Mouse (Mus musculus) heart, postnatal 10 days (tissue): ENCODE results near the gene 5830473C10Rik. TPM values are rescaled to one million over a fixed set of nuclear protein-coding genes. Genes with fewer than 3 reads are reported as not detected.
A peak's percentile ranks its signal among the peaks of the same experiment; 100 is the strongest.
"Not testable (repeated sequence)": the region's sequence is repeated elsewhere in the genome, so short reads cannot be mapped to it uniquely, and the experiment has no call there.

ENCODE experiments used
- DNase-seq, 2 experiments: peaks; one replicate each; pipeline ENCODE4 v3.0.0; 2021
- intact Hi-C: fragments of 180-260 bp; cut with DNase I; formaldehyde crosslinking; loops from one replicate; pipeline ENCODE4 v1.15.1; 2025
- total RNA-seq, 2 experiments: library from RNA; stranded (reverse); gene quantifications; 2 replicates each; pipeline ENCODE4 v1.2.3; 2021

Gene 5830473C10Rik
- total RNA-seq, 2 experiments from 2014 or later, result not detected

- no peak for DNase-seq
- intact Hi-C loops, result no loop called here
These were observed 29.8 kb downstream of the 5830473C10Rik start for GRCm38 (mm10) chr5:90590676-90591075.

- intact Hi-C loops, result no loop called here
- DNase-seq, result no peak
These were observed 31.0 kb downstream of the 5830473C10Rik start for GRCm38 (mm10) chr5:90591936-90592335.

GRCm38 (mm10) chr5:90594945-90595344, 34.0 kb downstream of the 5830473C10Rik start:
- intact Hi-C loops, result no loop called here
- DNase-seq, result no peak

- intact Hi-C loops, result no loop called here
- DNase-seq, result no peak
These were observed 35.2 kb downstream of the 5830473C10Rik start for GRCm38 (mm10) chr5:90596155-90596554.

- DNase-seq, result peak; percentile 56 to 74
These were observed 40.6 kb downstream of the 5830473C10Rik start for GRCm38 (mm10) chr5:90601469-90601868.

GRCm38 (mm10) chr5:90603407-90603923, 42.6 kb downstream of the 5830473C10Rik start:
- intact Hi-C loops, result loop anchor here (5.0 kb wide), 2 partner anchors 264 to 304 kb away; no protein-coding TSS in a partner anchor
- peak; percentile 25 to 31 for DNase-seq

More at GRCm38 (mm10) chr5:90601469-90601868, 40.6 kb downstream of the 5830473C10Rik start:
- intact Hi-C loops, result loop anchor here (2.0 to 5.0 kb wide), 3 partner anchors 51 to 306 kb away; no protein-coding TSS in a partner anchor

- peak; percentile 15 to 22 for DNase-seq
- intact Hi-C loops, result no loop called here
These were observed 48.0 kb downstream of the 5830473C10Rik start for GRCm38 (mm10) chr5:90608906-90609305.

- no peak for DNase-seq
- intact Hi-C loops, result no loop called here
These were observed 50.5 kb downstream of the 5830473C10Rik start for GRCm38 (mm10) chr5:90611388-90611787.

- DNase-seq, result no peak
- intact Hi-C loops, result no loop called here
These were observed 51.2 kb downstream of the 5830473C10Rik start for GRCm38 (mm10) chr5:90611996-90612611.

- intact Hi-C loops, DNase-seq: not testable (repeated sequence)
These were observed 51.8 kb downstream of the 5830473C10Rik start for GRCm38 (mm10) chr5:90612751-90613150.

- DNase-seq, result no peak
- intact Hi-C loops, result no loop called here
These were observed 57.0 kb downstream of the 5830473C10Rik start for GRCm38 (mm10) chr5:90617859-90618258.

GRCm38 (mm10) chr5:90621316-90621715, 60.4 kb downstream of the 5830473C10Rik start:
- intact Hi-C loops, result no loop called here
- no peak for DNase-seq

- intact Hi-C loops, result no loop called here
- no peak for DNase-seq
These were observed 60.8 kb downstream of the 5830473C10Rik start for GRCm38 (mm10) chr5:90621726-90622125.

GRCm38 (mm10) chr5:90623209-90623608, 62.3 kb downstream of the 5830473C10Rik start:
- intact Hi-C loops, result no loop called here
- DNase-seq, result no peak

- intact Hi-C loops, result no loop called here
- DNase-seq, result no peak
These were observed 64.0 kb downstream of the 5830473C10Rik start for GRCm38 (mm10) chr5:90624708-90625425.

- no peak for DNase-seq
- intact Hi-C loops, result no loop called here
These were observed 66.5 kb downstream of the 5830473C10Rik start for GRCm38 (mm10) chr5:90627423-90627822.

GRCm38 (mm10) chr5:90628011-90628410, 67.1 kb downstream of the 5830473C10Rik start:
- DNase-seq, result no peak
- intact Hi-C loops, result no loop called here

GRCm38 (mm10) chr5:90628530-90628929, 67.6 kb downstream of the 5830473C10Rik start:
- no peak for DNase-seq
- intact Hi-C loops, result no loop called here

GRCm38 (mm10) chr5:90634885-90635284, 74.0 kb downstream of the 5830473C10Rik start:
- intact Hi-C loops, result no loop called here
- DNase-seq, result no peak

GRCm38 (mm10) chr5:90640286-90641217, 79.6 kb downstream of the 5830473C10Rik start, which contains the start of gene Rassf6:
Gene Rassf6 (minus strand): TSS chr5:90640657.
- no peak for DNase-seq
- intact Hi-C loops, result no loop called here

GRCm38 (mm10) chr5:90641218-90641610, 80.3 kb downstream of the 5830473C10Rik start:
- intact Hi-C loops, result no loop called here

More at GRCm38 (mm10) chr5:90641218-90641610, 80.3 kb downstream of the 5830473C10Rik start:
- no peak for DNase-seq
